Mouse (Mus musculus) frontal cortex, adult (tissue): ENCODE data around the gene Rtl8b.
"Not testable (repeated sequence)": the region's sequence is repeated elsewhere in the genome, so short reads cannot be mapped to it uniquely, and the experiment has no call there.

Source experiments
- ATAC-seq: cut with Nextera tagmentation; 2 replicates; pipeline ENCODE4 v1.9.2; 2017; ENCODE audit warnings: mild to moderate bottlenecking, moderate library complexity, mixed read lengths; ENCODE audit not compliant: low TSS enrichment

Gene Rtl8b

GRCm38 (mm10) chrX:53670294-53670693, at the start of gene Rtl8b:
Rtl8b (minus strand) TSS chrX:53670408.
- ATAC-seq, result peak; percentile 96

- ATAC-seq, result peak; percentile 92
Measured at GRCm38 (mm10) chrX:53716323-53717182, 46.3 kb upstream of the Rtl8b start.

- no peak for ATAC-seq
Measured at GRCm38 (mm10) chrX:53715942-53716322, 45.7 kb upstream of the Rtl8b start.

- ATAC-seq, result no peak
Measured at GRCm38 (mm10) chrX:53702673-53703072, 32.5 kb upstream of the Rtl8b start.

- peak; percentile 83 for ATAC-seq
Measured at GRCm38 (mm10) chrX:53699225-53699624, 29.0 kb upstream of the Rtl8b start.

GRCm38 (mm10) chrX:53694008-53694777, 24.0 kb upstream of the Rtl8b start:
- ATAC-seq, result no peak

- ATAC-seq, result no peak
Measured at GRCm38 (mm10) chrX:53693141-53693540, 22.9 kb upstream of the Rtl8b start.

- no peak for ATAC-seq
Measured at GRCm38 (mm10) chrX:53692065-53692464, 21.9 kb upstream of the Rtl8b start.

- not testable (repeated sequence) for ATAC-seq
Measured at GRCm38 (mm10) chrX:53684676-53685075, 14.5 kb upstream of the Rtl8b start.

GRCm38 (mm10) chrX:53682650-53683049, 12.4 kb upstream of the Rtl8b start:
- ATAC-seq, result not testable (repeated sequence)

- ATAC-seq, result peak; percentile 47
Measured at GRCm38 (mm10) chrX:53676943-53677342, 6.7 kb upstream of the Rtl8b start.

- ATAC-seq, result peak; percentile 51
Measured at GRCm38 (mm10) chrX:53670696-53671095, 488 bp upstream of the Rtl8b start.

GRCm38 (mm10) chrX:53669557-53670270, 494 bp downstream of the Rtl8b start:
- peak; percentile 25 for ATAC-seq

- ATAC-seq, result not testable (repeated sequence)
Measured at GRCm38 (mm10) chrX:53652917-53653316, 17.3 kb downstream of the Rtl8b start.

- peak; percentile 54 for ATAC-seq
Measured at GRCm38 (mm10) chrX:53645885-53646284, 24.3 kb downstream of the Rtl8b start.

- ATAC-seq, result peak; percentile 94
Measured at GRCm38 (mm10) chrX:53642980-53643961, 26.9 kb downstream of the Rtl8b start, which contains the start of gene Rtl8a. Rtl8a (minus strand) TSS chrX:53643682.

- ATAC-seq, result not testable (repeated sequence)
Measured at GRCm38 (mm10) chrX:53642604-53642979, 27.6 kb downstream of the Rtl8b start.

- ATAC-seq, result not testable (repeated sequence)
Measured at GRCm38 (mm10) chrX:53638107-53638506, 32.1 kb downstream of the Rtl8b start.
